ENCODE assay signal across 8 mouse cellular contexts in the genomic region with DNA sequence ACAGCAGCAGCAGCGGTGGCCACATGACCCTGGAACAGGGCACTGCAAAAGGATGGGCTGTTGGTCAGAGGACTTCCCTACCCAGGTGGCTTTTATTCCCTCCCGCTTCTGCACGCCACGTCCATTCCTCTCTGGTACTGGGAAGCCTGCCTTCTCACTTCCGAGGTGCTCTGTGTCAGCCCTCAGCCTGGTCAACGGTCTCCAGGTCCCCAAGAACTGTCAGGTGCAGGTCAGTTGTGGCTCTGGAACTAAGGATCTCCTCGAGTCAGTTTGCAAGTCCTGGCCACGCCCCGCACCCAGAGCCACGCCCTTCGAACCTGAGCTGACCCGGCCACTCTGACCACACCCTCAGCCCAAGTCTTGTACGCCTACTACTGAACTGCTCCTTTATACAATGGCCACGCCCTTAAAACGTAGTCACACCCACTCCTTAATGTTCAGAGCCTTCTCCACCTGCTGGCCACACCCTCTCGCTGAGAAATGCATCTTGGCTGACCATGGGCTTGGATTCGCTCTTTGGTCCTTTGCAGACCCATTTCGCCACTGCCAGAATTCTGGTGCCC. TPM values are rescaled to one million over a fixed set of nuclear protein-coding genes. Genes with fewer than 3 reads are reported as not detected.
DNase-seq lines count a peak whose midpoint lies in the region; ATAC-seq and TF ChIP-seq lines count a peak whose summit lies in the region.

No protein-coding gene starts in this region.

- no peak for TF ChIP-seq CTCF in E14TG2a.4 (conservative IDR thresholded peaks at IDR 0.05; ENCODE audit: low read length)

- 9% methylated on average over 18 of the region's 18 CpGs for WGBS in kidney, embryonic 15.5 days
- 14% methylated on average over 18 of the region's 18 CpGs for WGBS in hindbrain, embryonic 16.5 days

- H3K36me3 ChIP-seq in E14TG2a.4 (ENCODE audit: insufficient read depth, low read length) = no peaks in the 10 kb centered on the region
- H3K36me3 ChIP-seq in kidney, embryonic 15.5 days = no peaks in the 10 kb centered on the region
- H3K36me3 ChIP-seq in hindbrain, embryonic 16.5 days (ENCODE audit: control insufficient read depth, insufficient read depth, low read length) = no peaks in the 10 kb centered on the region

- peak overlapping the region; percentile 49 for H3K4me2 ChIP-seq in kidney, embryonic 15.5 days
- H3K4me2 ChIP-seq in hindbrain, embryonic 16.5 days (ENCODE audit: low read length) = no peak overlapping the region

- H3K9ac ChIP-seq in kidney, embryonic 15.5 days = no peak overlapping the region
- no peak overlapping the region for H3K9ac ChIP-seq in hindbrain, embryonic 16.5 days (ENCODE audit: low read depth, low read length)

- DNase-seq in c-Kit-positive CD71-negative TER-119-negative erythroid progenitor cells, embryonic 14.5 days (ENCODE audit: low read depth) = peak; percentile 32
- DNase-seq in lung, postnatal 36 days = peak; percentile 84
- DNase-seq in layer of hippocampus, postnatal 10 days (ENCODE audit: low spot score in 2 of 2) = no peak
- DNase-seq in ovary, adult 18-20 months (ENCODE audit: low spot score) = no peak

- peak; percentile 43; the same call in 1 of the 2 replicates for ATAC-seq in kidney, embryonic 15.5 days (replicated peaks; ENCODE audit: low FRiP score)
- ATAC-seq in cerebellum, adult (ENCODE audit: insufficient number of reproducible peaks, low FRiP score, low TSS enrichment) = no peak
- ATAC-seq in hindbrain, embryonic 16.5 days = no peak

- no peaks in the 10 kb centered on the region for H3K9me3 ChIP-seq in E14TG2a.4 (ENCODE audit: low read length)
- H3K9me3 ChIP-seq in kidney, embryonic 15.5 days (replicated peaks) = no peaks in the 10 kb centered on the region
- H3K9me3 ChIP-seq in hindbrain, embryonic 16.5 days (ENCODE audit: control insufficient read depth, low read length) = no peaks in the 10 kb centered on the region

- no peak overlapping the region for H3K27ac ChIP-seq in kidney, embryonic 15.5 days
- no peak overlapping the region for H3K27ac ChIP-seq in hindbrain, embryonic 16.5 days (ENCODE audit: low read depth, low read length)

- peak overlapping the region; percentile 65 for H3K4me3 ChIP-seq in E14TG2a.4 (replicated peaks; ENCODE audit: low read length)
- peak overlapping the region; percentile 17 for H3K4me3 ChIP-seq in kidney, embryonic 15.5 days (replicated peaks)
- H3K4me3 ChIP-seq in hindbrain, embryonic 16.5 days (ENCODE audit: low read length) = no peak overlapping the region

- peaks cover 23% of the 10 kb centered on the region for H3K4me1 ChIP-seq in E14TG2a.4 (replicated peaks; ENCODE audit: low read depth, low read length)
- peaks cover 10% of the 10 kb centered on the region for H3K4me1 ChIP-seq in kidney, embryonic 15.5 days
- no peaks in the 10 kb centered on the region for H3K4me1 ChIP-seq in hindbrain, embryonic 16.5 days (ENCODE audit: control insufficient read depth, insufficient read depth, low read depth, low read length)

- H3K27me3 ChIP-seq in E14TG2a.4 (ENCODE audit: insufficient read depth, low read length) = no peaks in the 10 kb centered on the region
- H3K27me3 ChIP-seq in kidney, embryonic 15.5 days = no peaks in the 10 kb centered on the region
- peaks cover 3% of the 10 kb centered on the region; the same call in 1 of the 2 replicates for H3K27me3 ChIP-seq in hindbrain, embryonic 16.5 days (replicated peaks; ENCODE audit: control insufficient read depth, insufficient read depth, low read length)

RNA-seq across cellular contexts. Expression of a gene that starts 15.0 kb away (rescaled TPM):
- polyA plus RNA-seq in kidney, embryonic 15.5 days (2015; fragmentation: Nextera tagmentation; extraction: Ambion mirVana) = 12.8 and 16.8 TPM in 2 replicates
- total RNA-seq in layer of hippocampus, postnatal 10 days (2021) = 10 to 100 TPM; 16.8 to 17.5 TPM
- polyA plus RNA-seq in hindbrain, embryonic 16.5 days (2015; fragmentation: Nextera tagmentation; extraction: Ambion mirVana) = 9.6 and 11.4 TPM in 2 replicates

RNA-seq across cellular contexts. Expression of a gene that starts 15.2 kb away (rescaled TPM):
- polyA plus RNA-seq in kidney, embryonic 15.5 days (2015; fragmentation: Nextera tagmentation; extraction: Ambion mirVana) = not detected in 2 replicates
- total RNA-seq in layer of hippocampus, postnatal 10 days (2021) = not detected
- not detected in 2 replicates for polyA plus RNA-seq in hindbrain, embryonic 16.5 days (2015; fragmentation: Nextera tagmentation; extraction: Ambion mirVana)

RNA-seq across cellular contexts. Expression of a gene that starts 18.2 kb away (rescaled TPM):
- 0.04 TPM in 1 of 2 replicates, not detected in the other for polyA plus RNA-seq in kidney, embryonic 15.5 days (2015; fragmentation: Nextera tagmentation; extraction: Ambion mirVana)
- total RNA-seq in layer of hippocampus, postnatal 10 days (2021) = under 1 TPM; 0.25 to 0.32 TPM
- 0.02 TPM in 1 of 2 replicates, not detected in the other for polyA plus RNA-seq in hindbrain, embryonic 16.5 days (2015; fragmentation: Nextera tagmentation; extraction: Ambion mirVana)

RNA-seq across cellular contexts. Expression of a gene that starts 52.8 kb away (rescaled TPM):
- polyA plus RNA-seq in kidney, embryonic 15.5 days (2015; fragmentation: Nextera tagmentation; extraction: Ambion mirVana) = 44.5 and 46.9 TPM in 2 replicates
- 10 to 100 TPM; 42.4 to 44.5 TPM for total RNA-seq in layer of hippocampus, postnatal 10 days (2021)
- 27.2 and 31.0 TPM in 2 replicates for polyA plus RNA-seq in hindbrain, embryonic 16.5 days (2015; fragmentation: Nextera tagmentation; extraction: Ambion mirVana)

Comparison
In these comparisons a context has a peak if more than half of its experiments do, and no peak if none do; other contexts are left out.
1. DNase-seq: peak in c-Kit-positive CD71-negative TER-119-negative erythroid progenitor cells, embryonic 14.5 days (single experiment) and lung, postnatal 36 days (single experiment); none in layer of hippocampus, postnatal 10 days (0 of 2) and ovary, adult 18-20 months (single experiment).